Mouse (Mus musculus) midbrain, embryonic 15.5 days (tissue): Measurements from ENCODE around the gene Pdcl3. TPM values are rescaled to one million over a fixed set of nuclear protein-coding genes. Genes with fewer than 3 reads are reported as not detected.
A peak's percentile ranks its signal among the peaks of the same experiment; 100 is the strongest.
"Not testable (repeated sequence)": the region's sequence is repeated elsewhere in the genome, so short reads cannot be mapped to it uniquely, and the experiment has no call there.

Experiments
- ATAC-seq: fragments of 200-750 bp; cut with Nextera tagmentation; replicated peaks from 2 replicates; pipeline ENCODE4 v1.8.0; 2017; ENCODE audit warnings: moderate TSS enrichment
- H3K27ac ChIP-seq: fragments of 300-500 bp; sonication (generic); 2 replicates; pipeline ENCODE4 v1.5.1; 2015; ENCODE audit warnings: mild to moderate bottlenecking, inconsistent platforms
- H3K27me3 ChIP-seq: fragments of 300-500 bp; sonication (generic); replicated peaks from 2 replicates; pipeline ENCODE4 v1.6.1; 2015; ENCODE audit warnings: inconsistent platforms
- H3K36me3 ChIP-seq: fragments of 300-500 bp; sonication (generic); replicated peaks from 2 replicates; pipeline ENCODE4 v1.6.1; 2015; ENCODE audit warnings: inconsistent platforms
- H3K4me1 ChIP-seq: fragments of 300-500 bp; sonication (generic); 2 replicates; pipeline ENCODE4 v1.6.1; 2015; ENCODE audit warnings: inconsistent platforms
- H3K4me2 ChIP-seq: fragments of 300-500 bp; sonication (generic); 2 replicates; pipeline ENCODE4 v1.6.1; 2015; ENCODE audit warnings: inconsistent platforms, mild to moderate bottlenecking, moderate library complexity
- H3K4me3 ChIP-seq: fragments of 300-500 bp; sonication (generic); 2 replicates; pipeline ENCODE4 v1.5.1; 2015; ENCODE audit warnings: mild to moderate bottlenecking, inconsistent platforms
- H3K9ac ChIP-seq: fragments of 300-500 bp; sonication (generic); 2 replicates; pipeline ENCODE4 v1.6.1; 2015; ENCODE audit warnings: mild to moderate bottlenecking, inconsistent platforms
- H3K9me3 ChIP-seq: fragments of 300-500 bp; sonication (generic); 2 replicates; pipeline ENCODE4 v1.6.1; 2016; ENCODE audit warnings: inconsistent platforms
- WGBS: fragments of 180-500 bp; shearing (Covaris S2); methylation state at CpG from one replicate; pipeline ENCODE4 v1.1.7; 2015; ENCODE audit warnings: mixed read lengths; 5-methylcytosine and 5-hydroxymethylcytosine counted together
- polyA plus RNA-seq: library from polyadenylated mRNA; unstranded; fragments of >200 nt; fragmentation: Nextera tagmentation; extraction: Ambion mirVana; gene quantifications from 2 replicates; pipeline ENCODE4 v1.2.1, GENCODE M21; 2015

The Pdcl3 gene
- polyA plus RNA-seq, 1 experiment from 2014 or later: 147 TPM

GRCm38 (mm10) chr1:39030108-39030507, 44.7 kb downstream of the Pdcl3 start:
- Histone ChIP-seq H3K27me3 (no peaks in the 10 kb centered on the region; the same call in 1 of the 2 replicates), H3K9ac (no peak overlapping the region), H3K27ac (no peak overlapping the region), H3K4me3 (no peak overlapping the region), H3K9me3 (no peaks in the 10 kb centered on the region), H3K4me2 (peak overlapping the region; percentile 31), H3K4me1 (peaks cover 11% of the 10 kb centered on the region), H3K36me3 (no peaks in the 10 kb centered on the region)
- 7% methylated on average over 7 of the region's 7 CpGs for WGBS
- ATAC-seq: no peak

- no peaks in the 10 kb centered on the region for H3K27me3 ChIP-seq
- H3K9ac ChIP-seq: no peak overlapping the region
- no peak for ATAC-seq
- H3K4me1 ChIP-seq: no peaks in the 10 kb centered on the region
- 86% methylated on average over 9 of the region's 9 CpGs for WGBS
- no peaks in the 10 kb centered on the region for H3K9me3 ChIP-seq
- H3K27ac ChIP-seq: no peak overlapping the region
- no peaks in the 10 kb centered on the region for H3K36me3 ChIP-seq
- no peak overlapping the region for H3K4me2 ChIP-seq
- no peak overlapping the region for H3K4me3 ChIP-seq
These were observed 50.4 kb downstream of the Pdcl3 start for GRCm38 (mm10) chr1:39035817-39036216.

- WGBS: 62% methylated on average over 2 of the region's 2 CpGs
- no peak for ATAC-seq
- Histone ChIP-seq H3K27ac (no peak overlapping the region), H3K36me3 (no peaks in the 10 kb centered on the region), H3K9me3 (no peaks in the 10 kb centered on the region), H3K4me2 (no peak overlapping the region), H3K9ac (no peak overlapping the region), H3K4me1 (no peaks in the 10 kb centered on the region), H3K4me3 (no peak overlapping the region), H3K27me3 (no peaks in the 10 kb centered on the region)
These were observed 56.8 kb downstream of the Pdcl3 start for GRCm38 (mm10) chr1:39042188-39042587.

GRCm38 (mm10) chr1:39044442-39044841, 59.0 kb downstream of the Pdcl3 start:
- H3K9ac ChIP-seq, H3K4me1 ChIP-seq, H3K9me3 ChIP-seq: not testable (repeated sequence)

GRCm38 (mm10) chr1:39046689-39047088, 61.3 kb downstream of the Pdcl3 start:
- no peak overlapping the region for H3K4me3 ChIP-seq
- H3K4me2 ChIP-seq: no peak overlapping the region
- no peaks in the 10 kb centered on the region for H3K4me1 ChIP-seq
- ATAC-seq: no peak
- no peaks in the 10 kb centered on the region for H3K27me3 ChIP-seq
- H3K9ac ChIP-seq: no peak overlapping the region
- no peaks in the 10 kb centered on the region for H3K9me3 ChIP-seq
- WGBS: 12% methylated on average over 7 of the region's 7 CpGs
- H3K36me3 ChIP-seq: no peaks in the 10 kb centered on the region
- H3K27ac ChIP-seq: no peak overlapping the region

More at GRCm38 (mm10) chr1:39044442-39044841, 59.0 kb downstream of the Pdcl3 start:
- not testable (repeated sequence) for H3K36me3 ChIP-seq, H3K4me2 ChIP-seq, H3K27me3 ChIP-seq, H3K27ac ChIP-seq, ATAC-seq, H3K4me3 ChIP-seq
- 92% methylated on average over 1 of the region's 1 CpGs for WGBS

Other genes starting within 250 kb of the Pdcl3 start
- 22.2 and 26.4 TPM in 2 replicates for gene Lonrf2, start 148.9 kb upstream of the Pdcl3 start, polyA plus RNA-seq
- gene Chst10, start 87.4 kb upstream of the Pdcl3 start, polyA plus RNA-seq: 65.1 and 65.9 TPM in 2 replicates
- 0.26 TPM in 1 of 2 replicates, not detected in the other for gene Nms, start 46.5 kb upstream of the Pdcl3 start, polyA plus RNA-seq
- gene Npas2, start 208.1 kb downstream of the Pdcl3 start, polyA plus RNA-seq: 0.56 and 0.65 TPM in 2 replicates